In the genomic region with DNA sequence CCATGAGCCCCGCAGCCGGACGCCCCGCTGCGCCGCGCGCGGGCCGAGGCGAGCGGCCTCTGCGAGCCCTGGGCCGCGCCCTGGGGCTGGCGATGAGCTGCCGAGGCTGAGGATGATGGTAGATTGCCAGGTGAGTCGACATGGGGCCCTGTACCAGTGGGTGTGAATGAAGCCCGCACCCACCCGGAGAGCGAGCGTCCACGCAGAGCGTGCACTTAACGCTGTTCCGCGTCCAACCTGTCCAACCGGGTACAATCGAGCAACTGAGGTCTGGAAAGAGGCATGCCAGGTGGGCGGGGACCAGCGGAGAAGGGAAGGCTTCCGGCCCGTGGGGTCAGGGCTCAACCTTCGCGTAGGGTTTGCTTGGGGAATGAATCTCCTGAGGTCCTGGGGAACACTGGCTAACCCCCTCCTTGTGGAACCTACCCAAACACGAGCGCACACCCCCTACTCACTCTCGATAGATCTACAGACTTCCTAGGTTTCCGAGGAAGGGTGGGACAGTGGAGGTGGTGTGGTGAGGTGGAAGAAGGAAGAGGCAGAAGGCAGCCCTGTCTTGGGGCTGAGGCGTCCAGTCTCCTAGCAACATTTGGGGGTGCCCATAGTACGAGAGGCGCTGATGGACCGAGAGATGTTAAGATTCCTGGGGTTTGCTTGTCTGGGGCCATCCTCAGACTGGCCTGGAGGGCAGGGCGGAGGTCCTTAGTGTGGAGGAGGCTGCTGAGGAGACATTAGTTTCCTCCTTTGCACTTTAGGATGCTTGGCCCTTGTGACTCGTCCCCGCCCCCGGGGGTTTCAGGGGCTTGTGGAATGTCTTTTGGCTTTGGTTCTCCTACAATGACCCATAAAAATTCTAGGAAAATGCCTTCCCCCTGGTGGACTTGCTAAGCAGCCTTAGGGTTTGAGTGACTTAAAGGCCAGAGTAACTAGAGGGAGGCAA, we compare ENCODE assay signal across 9 mouse cellular contexts. TPM values are rescaled to one million over a fixed set of nuclear protein-coding genes. Genes with fewer than 3 reads are reported as not detected.
DNase-seq lines count a peak whose midpoint lies in the region; ATAC-seq and TF ChIP-seq lines count a peak whose summit lies in the region.
"Had no signal": no experiment of that assay in that cellular context is flagged by ENCODE, and none has a peak within 500 bp of the region (broad histone marks: within the 10 kb centered on the region; RNA-seq: fewer than 3 reads in every experiment).

No protein-coding gene starts in this region.

- peak; percentile 77 for DNase-seq in cerebellum, adult 11-12 months
- DNase-seq in forebrain, embryonic 10.5 days (ENCODE audit: extremely low spot score, low spot score), result no peak
- peak; percentile 62 for DNase-seq in lung, postnatal 36 days
- peak; percentile 43 for DNase-seq in splenic B cell, adult 2 months (ENCODE audit: low read depth, low spot score)
- DNase-seq in ovary, postnatal 10 days (ENCODE audit: low spot score), result no peak

- H3K4me2 ChIP-seq in intestine, postnatal 0 days (replicated peaks; ENCODE audit: low read depth), result peak overlapping the region; percentile 98

- no peaks in the 10 kb centered on the region for H3K9me3 ChIP-seq in megakaryocyte, embryonic 14.5 days
- H3K9me3 ChIP-seq in forebrain, embryonic 10.5 days, result no peaks in the 10 kb centered on the region
- H3K9me3 ChIP-seq in intestine, postnatal 0 days (ENCODE audit: control insufficient read depth), result no peaks in the 10 kb centered on the region

- H3K9ac ChIP-seq in intestine, postnatal 0 days (ENCODE audit: low read depth, low read length), result peak overlapping the region; percentile 72

- H3K4me1 ChIP-seq in megakaryocyte, embryonic 14.5 days, result peaks cover 47% of the 10 kb centered on the region
- peaks cover 52% of the 10 kb centered on the region for H3K4me1 ChIP-seq in forebrain, embryonic 10.5 days
- H3K4me1 ChIP-seq in intestine, postnatal 0 days (replicated peaks; ENCODE audit: control insufficient read depth, insufficient read depth, low read length), result peaks cover 7% of the 10 kb centered on the region

- no peaks in the 10 kb centered on the region for H3K36me3 ChIP-seq in megakaryocyte, embryonic 14.5 days (replicated peaks; ENCODE audit: low read length)
- 0 out of 2 replicates have a peak, but pooled peaks cover 9% of the 10 kb centered on the region for H3K36me3 ChIP-seq in forebrain, embryonic 10.5 days (replicated peaks)
- H3K36me3 ChIP-seq in intestine, postnatal 0 days (ENCODE audit: control insufficient read depth, insufficient read depth), result no peaks in the 10 kb centered on the region; the same call in 1 of the 2 replicates
- H3K36me3 ChIP-seq in splenic B cell, adult 2 months (ENCODE audit: control insufficient read depth, insufficient read depth, low read length, poor library complexity, severe bottlenecking), result no peaks in the 10 kb centered on the region

- TF ChIP-seq CTCF in intestine, postnatal 0 days (IDR thresholded peaks at IDR 0.05; ENCODE audit: low read depth), result no peak

- WGBS in forebrain, embryonic 10.5 days, result 6% methylated on average over 47 of the region's 47 CpGs
- 3% methylated on average over 47 of the region's 47 CpGs for WGBS in intestine, postnatal 0 days

- H3K27ac ChIP-seq in forebrain, embryonic 10.5 days, result peak overlapping the region; percentile 89
- peak overlapping the region; percentile 81 for H3K27ac ChIP-seq in intestine, postnatal 0 days (ENCODE audit: low read depth, low read length)

- H3K27me3 ChIP-seq in megakaryocyte, embryonic 14.5 days (replicated peaks), result peaks cover 68% of the 10 kb centered on the region
- H3K27me3 ChIP-seq in forebrain, embryonic 10.5 days (ENCODE audit: poor library complexity, severe bottlenecking), result peaks cover 23% of the 10 kb centered on the region
- no peaks in the 10 kb centered on the region for H3K27me3 ChIP-seq in intestine, postnatal 0 days (replicated peaks; ENCODE audit: control insufficient read depth, insufficient read depth, low read length)
- no peaks in the 10 kb centered on the region for H3K27me3 ChIP-seq in splenic B cell, adult 2 months (ENCODE audit: control insufficient read depth, insufficient read depth, low read length, poor library complexity, severe bottlenecking)

- H3K4me3 ChIP-seq in megakaryocyte, embryonic 14.5 days (replicated peaks), result peak overlapping the region; percentile 92
- H3K4me3 ChIP-seq in forebrain, embryonic 10.5 days, result peak overlapping the region; percentile 79
- peak overlapping the region; percentile 63 for H3K4me3 ChIP-seq in intestine, postnatal 0 days (ENCODE audit: low read depth, low read length)

- no peak for ATAC-seq in megakaryocyte, adult 5-6 weeks (ENCODE audit: poor library complexity, severe bottlenecking)
- peak; percentile 18 for ATAC-seq in intestine, postnatal 0 days

RNA-seq across cellular contexts. Expression of a gene that starts 0.8 kb away (rescaled TPM):
- 1.3 and 6.7 TPM in 2 replicates for polyA plus RNA-seq in megakaryocyte, embryonic 14.5 days (2012; ENCODE audit: insufficient read depth, low replicate concordance)
- total RNA-seq in megakaryocyte, adult 5-6 weeks (2015), result 1.4 and 2.3 TPM in 2 replicates
- 1.8 and 2.1 TPM in 2 replicates for total RNA-seq in megakaryocyte, adult 5-6 weeks (2017)
- 22.5 and 23.2 TPM in 2 replicates for polyA plus RNA-seq in forebrain, embryonic 10.5 days (2016; fragmentation: Nextera tagmentation; extraction: Ambion mirVana)
- 11.5 and 15.6 TPM in 2 replicates for polyA plus RNA-seq in intestine, postnatal 0 days (2015; fragmentation: Nextera tagmentation; extraction: Ambion mirVana)

RNA-seq across cellular contexts. Expression of a gene that starts 7.8 kb away (rescaled TPM):
- not detected in 2 replicates for polyA plus RNA-seq in megakaryocyte, embryonic 14.5 days (2012; ENCODE audit: insufficient read depth, low replicate concordance)
- total RNA-seq in megakaryocyte, adult 5-6 weeks (2015), result not detected in 2 replicates
- total RNA-seq in megakaryocyte, adult 5-6 weeks (2017), result not detected in 2 replicates
- polyA plus RNA-seq in forebrain, embryonic 10.5 days (2016; fragmentation: Nextera tagmentation; extraction: Ambion mirVana), result not detected in 2 replicates
- polyA plus RNA-seq in intestine, postnatal 0 days (2015; fragmentation: Nextera tagmentation; extraction: Ambion mirVana), result 6.0 and 8.7 TPM in 2 replicates
- total RNA-seq: neutrophil, adult 5-6 weeks had no signal

RNA-seq across cellular contexts. Expression of a gene that starts 17.0 kb away (rescaled TPM):
- 0.85 TPM in 1 of 2 replicates, not detected in the other for polyA plus RNA-seq in megakaryocyte, embryonic 14.5 days (2012; ENCODE audit: insufficient read depth, low replicate concordance)
- not detected in 2 replicates for total RNA-seq in megakaryocyte, adult 5-6 weeks (2015)
- total RNA-seq in megakaryocyte, adult 5-6 weeks (2017), result 0.48 TPM in 1 of 2 replicates, not detected in the other
- not detected in 2 replicates for polyA plus RNA-seq in forebrain, embryonic 10.5 days (2016; fragmentation: Nextera tagmentation; extraction: Ambion mirVana)
- 1.1 and 1.6 TPM in 2 replicates for polyA plus RNA-seq in intestine, postnatal 0 days (2015; fragmentation: Nextera tagmentation; extraction: Ambion mirVana)
- total RNA-seq: neutrophil, adult 5-6 weeks had no signal

RNA-seq across cellular contexts. Expression of a gene that starts 45.8 kb away (rescaled TPM):
- polyA plus RNA-seq in megakaryocyte, embryonic 14.5 days (2012; ENCODE audit: insufficient read depth, low replicate concordance), result 16.4 and 20.2 TPM in 2 replicates
- total RNA-seq in megakaryocyte, adult 5-6 weeks (2015), result 29.0 and 29.3 TPM in 2 replicates
- 15.7 and 16.7 TPM in 2 replicates for total RNA-seq in megakaryocyte, adult 5-6 weeks (2017)
- 68.1 and 70.3 TPM in 2 replicates for polyA plus RNA-seq in forebrain, embryonic 10.5 days (2016; fragmentation: Nextera tagmentation; extraction: Ambion mirVana)
- 24.5 and 25.1 TPM in 2 replicates for polyA plus RNA-seq in intestine, postnatal 0 days (2015; fragmentation: Nextera tagmentation; extraction: Ambion mirVana)

RNA-seq across cellular contexts. Expression of a gene that starts 47.6 kb away (rescaled TPM):
- polyA plus RNA-seq in megakaryocyte, embryonic 14.5 days (2012; ENCODE audit: insufficient read depth, low replicate concordance), result 7.8 and 12.3 TPM in 2 replicates
- total RNA-seq in megakaryocyte, adult 5-6 weeks (2015), result not detected in 2 replicates
- total RNA-seq in megakaryocyte, adult 5-6 weeks (2017), result not detected in 2 replicates
- polyA plus RNA-seq in forebrain, embryonic 10.5 days (2016; fragmentation: Nextera tagmentation; extraction: Ambion mirVana), result 2.0 and 2.4 TPM in 2 replicates
- not detected in 2 replicates for polyA plus RNA-seq in intestine, postnatal 0 days (2015; fragmentation: Nextera tagmentation; extraction: Ambion mirVana)
- total RNA-seq: neutrophil, adult 5-6 weeks had no signal

Comparison
In these comparisons a context has a peak if more than half of its experiments do, and no peak if none do; other contexts are left out.
1. DNase-seq: peak in cerebellum, adult 11-12 months (single experiment), lung, postnatal 36 days (single experiment) and splenic B cell, adult 2 months (single experiment); none in forebrain, embryonic 10.5 days (single experiment) and ovary, postnatal 10 days (single experiment).
2. Peak in every context shown above with its lines, with median percentiles within 50 percentile points of each other: H3K4me3 ChIP-seq.